Mouse (Mus musculus) embryonic fibroblast, embryonic 13.5 days (primary cell): Measurements from ENCODE around the gene Dynlt1c.
"Not testable (repeated sequence)": the region's sequence is repeated elsewhere in the genome, so short reads cannot be mapped to it uniquely, and the experiment has no call there.

Source experiments
- CTCF ChIP-seq: IDR thresholded peaks from 2 replicates; pipeline ENCODE4 v1.5.1; 2011; ENCODE audit warnings: mild to moderate bottlenecking, control low read depth, low read length, moderate library complexity, borderline replicate concordance; ENCODE audit not compliant: insufficient read depth
- POLR2A ChIP-seq: IDR thresholded peaks from 2 replicates; pipeline ENCODE4 v1.6.1; 2011; ENCODE audit warnings: low read depth, mild to moderate bottlenecking, control low read depth, low read length, moderate library complexity

GRCm38 (mm10) chr17:6593896-6594295 is 7.6 kb upstream of the Dynlt1c start:
- TF ChIP-seq CTCF, POLR2A: not testable (repeated sequence)
